Mouse (Mus musculus) liver, embryonic 12.5 days (tissue): ENCODE results near the gene Ssr2. TPM values are rescaled to one million over a fixed set of nuclear protein-coding genes. Genes with fewer than 3 reads are reported as not detected.
A peak's percentile ranks its signal among the peaks of the same experiment; 100 is the strongest.

ENCODE experiments used
- ATAC-seq: fragments of 200-750 bp; cut with Nextera tagmentation; 2 replicates; pipeline ENCODE4 v1.8.0; 2017; ENCODE audit warnings: moderate number of reproducible peaks, mild to moderate bottlenecking, moderate library complexity
- H3K27ac ChIP-seq: fragments of 300-500 bp; sonication (generic); 2 replicates; pipeline ENCODE4 v1.5.1; 2016; ENCODE audit warnings: mild to moderate bottlenecking
- H3K27me3 ChIP-seq: fragments of 300-500 bp; sonication (generic); replicated peaks from 2 replicates; pipeline ENCODE4 v1.6.1; 2016; ENCODE audit warnings: mild to moderate bottlenecking, moderate library complexity
- H3K36me3 ChIP-seq: fragments of 300-500 bp; sonication (generic); 2 replicates; pipeline ENCODE4 v1.6.1; 2016; ENCODE audit warnings: mild to moderate bottlenecking, moderate library complexity
- H3K4me1 ChIP-seq: fragments of 300-500 bp; sonication (generic); 2 replicates; pipeline ENCODE4 v1.6.1; 2016
- H3K4me2 ChIP-seq: fragments of 300-500 bp; sonication (generic); 2 replicates; pipeline ENCODE4 v1.6.1; 2016; ENCODE audit warnings: mild to moderate bottlenecking, moderate library complexity
- H3K4me3 ChIP-seq: fragments of 300-500 bp; sonication (generic); 2 replicates; pipeline ENCODE4 v1.5.1; 2016; ENCODE audit warnings: mild to moderate bottlenecking, moderate library complexity
- H3K9ac ChIP-seq: fragments of 300-500 bp; sonication (generic); 2 replicates; pipeline ENCODE4 v1.6.1; 2016; ENCODE audit warnings: mild to moderate bottlenecking, moderate library complexity
- H3K9me3 ChIP-seq: fragments of 300-500 bp; sonication (generic); replicated peaks from 2 replicates; pipeline ENCODE4 v1.6.1; 2016; ENCODE audit warnings: mild to moderate bottlenecking, moderate library complexity
- WGBS: fragments of 180-500 bp; shearing (Covaris S2); methylation state at CpG from one replicate; pipeline ENCODE4 v1.1.7; 2016; ENCODE audit not compliant: insufficient replicate concordance; 5-methylcytosine and 5-hydroxymethylcytosine counted together
- polyA plus RNA-seq: library from polyadenylated mRNA; unstranded; fragments of >200 nt; fragmentation: Nextera tagmentation; extraction: Ambion mirVana; gene quantifications from 2 replicates; pipeline ENCODE4 v1.2.1, GENCODE M21; 2016

Gene Ssr2
- polyA plus RNA-seq, 1 experiment from 2014 or later, result 177 TPM

GRCm38 (mm10) chr3:88622113-88622940 is 46.7 kb downstream of the Ssr2 start:
- H3K9me3 ChIP-seq, result no peaks in the 10 kb centered on the region
- peak overlapping the region; percentile 88 for H3K27ac ChIP-seq
- peaks cover 10% of the 10 kb centered on the region; the same call in 1 of the 2 replicates for H3K36me3 ChIP-seq
- peak overlapping the region; percentile 75 for H3K4me3 ChIP-seq
- under 1% methylated on average over 24 of the region's 24 CpGs for WGBS
- peak overlapping the region; percentile 86 for H3K9ac ChIP-seq
- no peak for ATAC-seq
- peak overlapping the region; percentile 97 for H3K4me2 ChIP-seq
- H3K4me1 ChIP-seq, result peaks cover 95% of the 10 kb centered on the region
- no peaks in the 10 kb centered on the region for H3K27me3 ChIP-seq

- Histone ChIP-seq H3K36me3 (peaks cover 10% of the 10 kb centered on the region; the same call in 1 of the 2 replicates), H3K4me3 (peak overlapping the region; percentile 75), H3K27ac (peak overlapping the region; percentile 88), H3K9ac (peak overlapping the region; percentile 86), H3K9me3 (no peaks in the 10 kb centered on the region), H3K4me2 (peak overlapping the region; percentile 97), H3K4me1 (peaks cover 98% of the 10 kb centered on the region), H3K27me3 (no peaks in the 10 kb centered on the region)
- peak; percentile 42; the same call in 1 of the 2 replicates for ATAC-seq
- 0% methylated on average over 6 of the region's 6 CpGs for WGBS
Measured at GRCm38 (mm10) chr3:88622941-88623345, 47.3 kb downstream of the Ssr2 start.

GRCm38 (mm10) chr3:88623346-88624135 is 47.9 kb downstream of the Ssr2 start:
- peak overlapping the region; percentile 86 for H3K9ac ChIP-seq
- WGBS, result 6% methylated on average over 15 of the region's 15 CpGs
- H3K36me3 ChIP-seq, result peaks cover 10% of the 10 kb centered on the region; the same call in 1 of the 2 replicates
- no peaks in the 10 kb centered on the region for H3K27me3 ChIP-seq
- H3K27ac ChIP-seq, result peak overlapping the region; percentile 88
- peak overlapping the region; percentile 75 for H3K4me3 ChIP-seq
- no peak for ATAC-seq
- H3K4me1 ChIP-seq, result peaks cover 98% of the 10 kb centered on the region
- H3K9me3 ChIP-seq, result no peaks in the 10 kb centered on the region
- H3K4me2 ChIP-seq, result peak overlapping the region; percentile 97

- H3K9ac ChIP-seq, result peak overlapping the region; percentile 12; the same call in 1 of the 2 replicates
- 38% methylated on average over 4 of the region's 4 CpGs for WGBS
Measured at GRCm38 (mm10) chr3:88624324-88624723, 48.6 kb downstream of the Ssr2 start.

GRCm38 (mm10) chr3:88624951-88625350 is 49.3 kb downstream of the Ssr2 start:
- Histone ChIP-seq H3K9me3 (no peaks in the 10 kb centered on the region), H3K4me3 (peak overlapping the region; percentile 75), H3K9ac (peak overlapping the region; percentile 12; the same call in 1 of the 2 replicates), H3K36me3 (peaks cover 23% of the 10 kb centered on the region), H3K27me3 (no peaks in the 10 kb centered on the region), H3K4me2 (peak overlapping the region; percentile 97), H3K27ac (peak overlapping the region; percentile 63), H3K4me1 (peaks cover 98% of the 10 kb centered on the region)
- WGBS, result 29% methylated on average over 2 of the region's 2 CpGs
- no peak for ATAC-seq

More at GRCm38 (mm10) chr3:88624324-88624723, 48.6 kb downstream of the Ssr2 start:
- Histone ChIP-seq H3K27me3 (no peaks in the 10 kb centered on the region), H3K9me3 (no peaks in the 10 kb centered on the region), H3K4me3 (peak overlapping the region; percentile 75), H3K4me2 (peak overlapping the region; percentile 97), H3K27ac (peak overlapping the region; percentile 63), H3K4me1 (peaks cover 98% of the 10 kb centered on the region), H3K36me3 (peaks cover 17% of the 10 kb centered on the region; the same call in 1 of the 2 replicates)
- ATAC-seq, result no peak

GRCm38 (mm10) chr3:88625531-88625930 is 49.9 kb downstream of the Ssr2 start:
- Histone ChIP-seq H3K9me3 (no peaks in the 10 kb centered on the region), H3K4me1 (peaks cover 98% of the 10 kb centered on the region), H3K4me3 (no peak overlapping the region), H3K9ac (no peak overlapping the region), H3K36me3 (peaks cover 29% of the 10 kb centered on the region), H3K4me2 (no peak overlapping the region), H3K27me3 (no peaks in the 10 kb centered on the region), H3K27ac (no peak overlapping the region)
- no peak for ATAC-seq
- 81% methylated on average over 7 of the region's 7 CpGs for WGBS

GRCm38 (mm10) chr3:88626316-88626715 is 50.6 kb downstream of the Ssr2 start:
- no peak for ATAC-seq
- Histone ChIP-seq H3K4me2 (peak overlapping the region; percentile 26), H3K9me3 (no peaks in the 10 kb centered on the region), H3K4me1 (peaks cover 98% of the 10 kb centered on the region), H3K27ac (peak overlapping the region; percentile 8), H3K36me3 (peaks cover 36% of the 10 kb centered on the region), H3K27me3 (no peaks in the 10 kb centered on the region), H3K9ac (0 out of 2 replicates have a peak overlapping the region, but pooled peaks have one; percentile 12), H3K4me3 (no peak overlapping the region)
- 67% methylated on average over 7 of the region's 7 CpGs for WGBS

- Histone ChIP-seq H3K4me1 (peaks cover 97% of the 10 kb centered on the region), H3K36me3 (peaks cover 44% of the 10 kb centered on the region), H3K9me3 (no peaks in the 10 kb centered on the region), H3K9ac (no peak overlapping the region), H3K27me3 (no peaks in the 10 kb centered on the region), H3K27ac (peak overlapping the region; percentile 8), H3K4me2 (peak overlapping the region; percentile 26), H3K4me3 (no peak overlapping the region)
- WGBS, result 12% methylated on average over 4 of the region's 4 CpGs
- ATAC-seq, result peak; percentile 81
Measured at GRCm38 (mm10) chr3:88627114-88627513, 51.4 kb downstream of the Ssr2 start.

- 60% methylated on average over 2 of the region's 2 CpGs for WGBS
- H3K4me1 ChIP-seq, result peaks cover 93% of the 10 kb centered on the region
- H3K4me2 ChIP-seq, result peak overlapping the region; percentile 9; the same call in 1 of the 2 replicates
- H3K27me3 ChIP-seq, result no peaks in the 10 kb centered on the region
- H3K9me3 ChIP-seq, result no peaks in the 10 kb centered on the region
- no peak for ATAC-seq
- peaks cover 49% of the 10 kb centered on the region for H3K36me3 ChIP-seq
- H3K9ac ChIP-seq, result no peak overlapping the region
- peak overlapping the region; percentile 1; the same call in 1 of the 2 replicates for H3K27ac ChIP-seq
- H3K4me3 ChIP-seq, result no peak overlapping the region
Measured at GRCm38 (mm10) chr3:88627535-88627934, 51.9 kb downstream of the Ssr2 start.

GRCm38 (mm10) chr3:88628766-88629165 is 53.1 kb downstream of the Ssr2 start:
- Histone ChIP-seq H3K27me3 (no peaks in the 10 kb centered on the region), H3K4me3 (no peak overlapping the region), H3K4me2 (no peak overlapping the region), H3K9me3 (no peaks in the 10 kb centered on the region), H3K4me1 (peaks cover 84% of the 10 kb centered on the region), H3K27ac (peak overlapping the region; percentile 34; the same call in 1 of the 2 replicates), H3K36me3 (peaks cover 61% of the 10 kb centered on the region), H3K9ac (no peak overlapping the region)
- 52% methylated on average over 4 of the region's 4 CpGs for WGBS
- ATAC-seq, result no peak

- H3K4me1 ChIP-seq, result peaks cover 79% of the 10 kb centered on the region
- no peak overlapping the region for H3K4me3 ChIP-seq
- H3K27me3 ChIP-seq, result no peaks in the 10 kb centered on the region
- H3K9me3 ChIP-seq, result no peaks in the 10 kb centered on the region
- 79% methylated on average over 13 of the region's 13 CpGs for WGBS
- 0 out of 2 replicates have a peak overlapping the region, but pooled peaks have one; percentile 34 for H3K27ac ChIP-seq
- H3K9ac ChIP-seq, result no peak overlapping the region
- H3K36me3 ChIP-seq, result peaks cover 66% of the 10 kb centered on the region
- ATAC-seq, result no peak
- no peak overlapping the region for H3K4me2 ChIP-seq
Measured at GRCm38 (mm10) chr3:88629244-88629643, 53.6 kb downstream of the Ssr2 start.
